Mouse (Mus musculus): ENCODE data around the gene Slc9a9. TPM values are rescaled to one million over a fixed set of nuclear protein-coding genes. Genes with fewer than 3 reads are reported as not detected.

The Slc9a9 gene
- polyA plus RNA-seq, 1 experiment from 2014 or later, result 4.8 TPM

- H3K27ac ChIP-seq, result no peak overlapping the region
- no peak overlapping the region for H3K9ac ChIP-seq
- H3K4me2 ChIP-seq (replicated peaks), result no peak overlapping the region
- no peaks in the 10 kb centered on the region for H3K36me3 ChIP-seq
- H3K4me1 ChIP-seq, result no peaks in the 10 kb centered on the region
- no peaks in the 10 kb centered on the region for H3K9me3 ChIP-seq
- H3K4me3 ChIP-seq, result no peak overlapping the region
- ATAC-seq (ENCODE audit: insufficient number of reproducible peaks, insufficient read depth, low FRiP score, low TSS enrichment), result no peak
- H3K27me3 ChIP-seq, result no peaks in the 10 kb centered on the region
- 79% methylated on average over 3 of the region's 3 CpGs for WGBS
Observed at GRCm38 (mm10) chr9:94788261-94788660, 118.6 kb downstream of the Slc9a9 start.

GRCm38 (mm10) chr9:94790966-94791365, 121.3 kb downstream of the Slc9a9 start:
- Histone ChIP-seq H3K4me1 (no peaks in the 10 kb centered on the region), H3K27ac (no peak overlapping the region), H3K9ac (no peak overlapping the region), H3K27me3 (no peaks in the 10 kb centered on the region), H3K4me3 (no peak overlapping the region), H3K4me2 (replicated peaks) (no peak overlapping the region), H3K36me3 (no peaks in the 10 kb centered on the region), H3K9me3 (no peaks in the 10 kb centered on the region)
- no peak for ATAC-seq (ENCODE audit: insufficient number of reproducible peaks, insufficient read depth, low FRiP score, low TSS enrichment)
- WGBS, result 91% methylated on average over 2 of the region's 2 CpGs

- no peaks in the 10 kb centered on the region for H3K4me1 ChIP-seq
- no peak overlapping the region for H3K4me3 ChIP-seq
- no peak for ATAC-seq (ENCODE audit: insufficient number of reproducible peaks, insufficient read depth, low FRiP score, low TSS enrichment)
- H3K27me3 ChIP-seq, result no peaks in the 10 kb centered on the region
- no peaks in the 10 kb centered on the region for H3K9me3 ChIP-seq
- no peak overlapping the region for H3K27ac ChIP-seq
- no peak overlapping the region for H3K4me2 ChIP-seq (replicated peaks)
- no peaks in the 10 kb centered on the region for H3K36me3 ChIP-seq
- no peak overlapping the region for H3K9ac ChIP-seq
Observed at GRCm38 (mm10) chr9:94803073-94803472, 133.4 kb downstream of the Slc9a9 start.

- Histone ChIP-seq H3K9me3 (no peaks in the 10 kb centered on the region), H3K9ac (no peak overlapping the region), H3K4me3 (no peak overlapping the region), H3K4me2 (replicated peaks) (no peak overlapping the region), H3K36me3 (no peaks in the 10 kb centered on the region), H3K27me3 (no peaks in the 10 kb centered on the region), H3K27ac (no peak overlapping the region), H3K4me1 (no peaks in the 10 kb centered on the region)
- 53% methylated on average over 8 of the region's 8 CpGs for WGBS
- ATAC-seq (ENCODE audit: insufficient number of reproducible peaks, insufficient read depth, low FRiP score, low TSS enrichment), result peak; percentile 69; the same call in 1 of the 2 replicates
Observed at GRCm38 (mm10) chr9:94805506-94805905, 135.8 kb downstream of the Slc9a9 start.

- no peak for ATAC-seq (ENCODE audit: insufficient number of reproducible peaks, insufficient read depth, low FRiP score, low TSS enrichment)
Observed at GRCm38 (mm10) chr9:94815518-94815917, 145.8 kb downstream of the Slc9a9 start.

GRCm38 (mm10) chr9:94821268-94821667, 151.6 kb downstream of the Slc9a9 start:
- Histone ChIP-seq H3K4me2 (replicated peaks) (no peak overlapping the region), H3K36me3 (no peaks in the 10 kb centered on the region), H3K9me3 (no peaks in the 10 kb centered on the region), H3K4me1 (peaks cover 2% of the 10 kb centered on the region; the same call in 1 of the 2 replicates), H3K9ac (no peak overlapping the region), H3K27ac (no peak overlapping the region), H3K27me3 (no peaks in the 10 kb centered on the region), H3K4me3 (no peak overlapping the region)
- ATAC-seq (ENCODE audit: insufficient number of reproducible peaks, insufficient read depth, low FRiP score, low TSS enrichment), result no peak
- WGBS, result 73% methylated on average over 1 of the region's 1 CpGs

More at GRCm38 (mm10) chr9:94815518-94815917, 145.8 kb downstream of the Slc9a9 start:
- H3K9ac ChIP-seq, result no peak overlapping the region
- peaks cover 9% of the 10 kb centered on the region; the same call in 1 of the 2 replicates for H3K4me1 ChIP-seq
- no peak overlapping the region for H3K4me3 ChIP-seq
- H3K27ac ChIP-seq, result no peak overlapping the region
- no peaks in the 10 kb centered on the region for H3K9me3 ChIP-seq
- no peak overlapping the region for H3K4me2 ChIP-seq (replicated peaks)
- H3K27me3 ChIP-seq, result no peaks in the 10 kb centered on the region
- 21% methylated on average over 5 of the region's 5 CpGs for WGBS
- H3K36me3 ChIP-seq, result no peaks in the 10 kb centered on the region

- Histone ChIP-seq H3K4me3 (no peak overlapping the region), H3K4me1 (no peaks in the 10 kb centered on the region), H3K9ac (no peak overlapping the region), H3K9me3 (no peaks in the 10 kb centered on the region), H3K4me2 (replicated peaks) (no peak overlapping the region), H3K36me3 (no peaks in the 10 kb centered on the region), H3K27me3 (no peaks in the 10 kb centered on the region), H3K27ac (no peak overlapping the region)
- no peak for ATAC-seq (ENCODE audit: insufficient number of reproducible peaks, insufficient read depth, low FRiP score, low TSS enrichment)
- 77% methylated on average over 1 of the region's 1 CpGs for WGBS
Observed at GRCm38 (mm10) chr9:94833836-94834235, 164.1 kb downstream of the Slc9a9 start.

GRCm38 (mm10) chr9:94837384-94837783, 167.7 kb downstream of the Slc9a9 start:
- H3K4me1 ChIP-seq, result no peaks in the 10 kb centered on the region
- WGBS, result 93% methylated on average over 15 of the region's 15 CpGs
- H3K27ac ChIP-seq, result no peak overlapping the region
- H3K9ac ChIP-seq, result no peak overlapping the region
- 0 out of 2 replicates have a peak, but pooled peaks have one; percentile 56 for ATAC-seq (ENCODE audit: insufficient number of reproducible peaks, insufficient read depth, low FRiP score, low TSS enrichment)
- H3K4me2 ChIP-seq (replicated peaks), result no peak overlapping the region
- no peaks in the 10 kb centered on the region for H3K9me3 ChIP-seq
- no peaks in the 10 kb centered on the region for H3K36me3 ChIP-seq
- H3K4me3 ChIP-seq, result no peak overlapping the region
- H3K27me3 ChIP-seq, result no peaks in the 10 kb centered on the region

GRCm38 (mm10) chr9:94838479-94839031, 168.8 kb downstream of the Slc9a9 start:
- H3K27ac ChIP-seq, result no peak overlapping the region
- no peak overlapping the region for H3K9ac ChIP-seq
- no peak overlapping the region for H3K4me2 ChIP-seq (replicated peaks)
- ATAC-seq (ENCODE audit: insufficient number of reproducible peaks, insufficient read depth, low FRiP score, low TSS enrichment), result no peak
- 83% methylated on average over 8 of the region's 8 CpGs for WGBS
- H3K36me3 ChIP-seq, result no peaks in the 10 kb centered on the region
- no peak overlapping the region for H3K4me3 ChIP-seq
- no peaks in the 10 kb centered on the region for H3K27me3 ChIP-seq
- no peaks in the 10 kb centered on the region for H3K9me3 ChIP-seq
- no peaks in the 10 kb centered on the region for H3K4me1 ChIP-seq

- Histone ChIP-seq H3K9me3 (no peaks in the 10 kb centered on the region), H3K36me3 (no peaks in the 10 kb centered on the region), H3K4me2 (replicated peaks) (no peak overlapping the region), H3K4me1 (no peaks in the 10 kb centered on the region), H3K27me3 (no peaks in the 10 kb centered on the region), H3K4me3 (no peak overlapping the region), H3K27ac (no peak overlapping the region), H3K9ac (no peak overlapping the region)
- WGBS, result 82% methylated on average over 11 of the region's 11 CpGs
- no peak for ATAC-seq (ENCODE audit: insufficient number of reproducible peaks, insufficient read depth, low FRiP score, low TSS enrichment)
Observed at GRCm38 (mm10) chr9:94839204-94839603, 169.5 kb downstream of the Slc9a9 start.

- no peak for ATAC-seq (ENCODE audit: insufficient number of reproducible peaks, insufficient read depth, low FRiP score, low TSS enrichment)
- WGBS, result 74% methylated on average over 5 of the region's 5 CpGs
Observed at GRCm38 (mm10) chr9:94840398-94840797, 170.7 kb downstream of the Slc9a9 start.

GRCm38 (mm10) chr9:94840972-94841371, 171.3 kb downstream of the Slc9a9 start:
- H3K9me3 ChIP-seq, result no peaks in the 10 kb centered on the region
- no peak overlapping the region for H3K4me2 ChIP-seq (replicated peaks)
- H3K27me3 ChIP-seq, result no peaks in the 10 kb centered on the region
- H3K9ac ChIP-seq, result no peak overlapping the region
- WGBS, result 83% methylated on average over 4 of the region's 4 CpGs
- no peaks in the 10 kb centered on the region for H3K36me3 ChIP-seq
- no peak overlapping the region for H3K27ac ChIP-seq
- no peak for ATAC-seq (ENCODE audit: insufficient number of reproducible peaks, insufficient read depth, low FRiP score, low TSS enrichment)
- H3K4me3 ChIP-seq, result no peak overlapping the region
- H3K4me1 ChIP-seq, result no peaks in the 10 kb centered on the region

More at GRCm38 (mm10) chr9:94840398-94840797, 170.7 kb downstream of the Slc9a9 start:
- Histone ChIP-seq H3K4me3 (no peak overlapping the region), H3K9me3 (no peaks in the 10 kb centered on the region), H3K36me3 (no peaks in the 10 kb centered on the region), H3K4me2 (replicated peaks) (no peak overlapping the region), H3K9ac (no peak overlapping the region), H3K27ac (no peak overlapping the region), H3K4me1 (no peaks in the 10 kb centered on the region), H3K27me3 (no peaks in the 10 kb centered on the region)
